Mouse (Mus musculus): ENCODE results near the gene 0610009B22Rik.

GRCm38 (mm10) chr11:51732883-51733282 lies 44.2 kb upstream of the 0610009B22Rik start:
- TF ChIP-seq POLR2A (IDR thresholded peaks at IDR 0.05; ENCODE audit: insufficient read depth, low read depth, low read length) (no peak), CTCF (IDR thresholded peaks at IDR 0.05; ENCODE audit: insufficient read depth, low read depth, low read length) (no peak)
